Mouse (Mus musculus) fibroblast of lung, adult 2 months (primary cell): ENCODE data around the gene Sppl2a.
"Not testable (repeated sequence)": the region's sequence is repeated elsewhere in the genome, so short reads cannot be mapped to it uniquely, and the experiment has no call there.

Experiments used
- DNase-seq: peaks from one replicate; pipeline ENCODE4 v3.0.0-alpha.2; 2011; ENCODE audit warnings: low read depth

Sppl2a gene

GRCm38 (mm10) chr2:126894245-126894644, 38.8 kb downstream of the Sppl2a start:
- DNase-seq: no peak

GRCm38 (mm10) chr2:126892316-126892715, 40.7 kb downstream of the Sppl2a start:
- DNase-seq: no peak

- no peak for DNase-seq
Observed at GRCm38 (mm10) chr2:126891743-126892142, 41.3 kb downstream of the Sppl2a start.

GRCm38 (mm10) chr2:126887141-126887540, 45.9 kb downstream of the Sppl2a start:
- DNase-seq: no peak

GRCm38 (mm10) chr2:126885871-126886270, 47.2 kb downstream of the Sppl2a start:
- no peak for DNase-seq

- DNase-seq: not testable (repeated sequence)
Observed at GRCm38 (mm10) chr2:126882711-126883110, 50.3 kb downstream of the Sppl2a start.

GRCm38 (mm10) chr2:126877991-126878390, 55.0 kb downstream of the Sppl2a start:
- no peak for DNase-seq

- peak; percentile 76 for DNase-seq
Observed at GRCm38 (mm10) chr2:126875871-126876796, 56.9 kb downstream of the Sppl2a start, which contains the start of gene Trpm7. TSS of gene Trpm7 (minus strand) at chr2:126876230.

GRCm38 (mm10) chr2:126875516-126875835, 57.6 kb downstream of the Sppl2a start:
- DNase-seq: no peak

GRCm38 (mm10) chr2:126874809-126875515, 58.1 kb downstream of the Sppl2a start:
- no peak for DNase-seq

GRCm38 (mm10) chr2:126866301-126866700, 66.7 kb downstream of the Sppl2a start:
- no peak for DNase-seq

GRCm38 (mm10) chr2:126865501-126866199, 67.4 kb downstream of the Sppl2a start:
- DNase-seq: no peak

- DNase-seq: no peak
Observed at GRCm38 (mm10) chr2:126865026-126865425, 68.0 kb downstream of the Sppl2a start.

- DNase-seq: no peak
Observed at GRCm38 (mm10) chr2:126844751-126845150, 88.3 kb downstream of the Sppl2a start.
